Mouse (Mus musculus) brown adipose tissue, adult 24 weeks (tissue): Measurements from ENCODE around the gene Cox4i2. TPM values are rescaled to one million over a fixed set of nuclear protein-coding genes. Genes with fewer than 3 reads are reported as not detected.

Source experiments
- H3K27ac ChIP-seq: fragments of 200-500 bp; replicated peaks from 2 replicates; pipeline ENCODE4 v1.5.1; 2012; ENCODE audit warnings: low read depth, mild to moderate bottlenecking, low read length
- H3K4me1 ChIP-seq: fragments of 200-500 bp; 2 replicates; pipeline ENCODE4 v1.6.1; 2012; ENCODE audit warnings: low read length, mixed read lengths; ENCODE audit not compliant: control insufficient read depth, insufficient read depth, insufficient read length
- H3K4me3 ChIP-seq: fragments of 200-500 bp; 2 replicates; pipeline ENCODE4 v1.5.1; 2012; ENCODE audit warnings: low read depth, mild to moderate bottlenecking, low read length, moderate library complexity; ENCODE audit not compliant: insufficient read depth
- polyA plus RNA-seq: library from polyadenylated mRNA; stranded (reverse); fragments of >200 nt; gene quantifications from 2 replicates; pipeline ENCODE4 v1.2.4, GENCODE M21; 2012; ENCODE audit not compliant: missing spikeins, insufficient read depth, insufficient read length

Cox4i2 gene
- polyA plus RNA-seq: 6.3 and 8.7 TPM in 2 replicates

- Histone ChIP-seq H3K4me3 (peak within 1 kb of the TSS; percentile 33), H3K27ac (no peak within 1 kb of the TSS)
Observed at GRCm38 (mm10) chr2:152753944-152754711, at the start of gene Cox4i2. Gene Cox4i2, plus strand, starts transcription at chr2:152754173.

GRCm38 (mm10) chr2:152704256-152704605, 49.7 kb upstream of the Cox4i2 start:
- H3K4me3 ChIP-seq: no peak overlapping the region
- peaks cover 28% of the 10 kb centered on the region for H3K4me1 ChIP-seq
- no peak overlapping the region for H3K27ac ChIP-seq

More at GRCm38 (mm10) chr2:152753944-152754711, at the start of gene Cox4i2:
- H3K4me1 ChIP-seq: 0 out of 2 replicates have a peak, but pooled peaks cover 2% of the 10 kb centered on the region

GRCm38 (mm10) chr2:152704811-152705370, 49.1 kb upstream of the Cox4i2 start:
- H3K27ac ChIP-seq: peak overlapping the region; percentile 99
- H3K4me3 ChIP-seq: no peak overlapping the region
- H3K4me1 ChIP-seq: peaks cover 30% of the 10 kb centered on the region

- peak overlapping the region; percentile 99 for H3K27ac ChIP-seq
- peaks cover 30% of the 10 kb centered on the region for H3K4me1 ChIP-seq
- no peak overlapping the region for H3K4me3 ChIP-seq
Observed at GRCm38 (mm10) chr2:152705993-152706571, 47.9 kb upstream of the Cox4i2 start.

GRCm38 (mm10) chr2:152707186-152707585, 46.8 kb upstream of the Cox4i2 start:
- peak overlapping the region; percentile 55 for H3K4me3 ChIP-seq
- H3K4me1 ChIP-seq: peaks cover 30% of the 10 kb centered on the region
- peak overlapping the region; percentile 99 for H3K27ac ChIP-seq

GRCm38 (mm10) chr2:152707627-152708026, 46.3 kb upstream of the Cox4i2 start:
- H3K4me1 ChIP-seq: peaks cover 30% of the 10 kb centered on the region
- H3K4me3 ChIP-seq: peak overlapping the region; percentile 55
- peak overlapping the region; percentile 99 for H3K27ac ChIP-seq

- no peak overlapping the region for H3K4me3 ChIP-seq
- peak overlapping the region; percentile 99 for H3K27ac ChIP-seq
- peaks cover 30% of the 10 kb centered on the region for H3K4me1 ChIP-seq
Observed at GRCm38 (mm10) chr2:152709066-152709465, 44.9 kb upstream of the Cox4i2 start.

GRCm38 (mm10) chr2:152716241-152716772, 37.7 kb upstream of the Cox4i2 start:
- H3K4me3 ChIP-seq: no peak overlapping the region
- peaks cover 6% of the 10 kb centered on the region; the same call in 1 of the 2 replicates for H3K4me1 ChIP-seq
- H3K27ac ChIP-seq: 0 out of 2 replicates have a peak overlapping the region, but pooled peaks have one; percentile 15

GRCm38 (mm10) chr2:152717652-152718051, 36.3 kb upstream of the Cox4i2 start:
- H3K4me3 ChIP-seq: no peak overlapping the region
- peaks cover 6% of the 10 kb centered on the region; the same call in 1 of the 2 replicates for H3K4me1 ChIP-seq
- no peak overlapping the region for H3K27ac ChIP-seq

- Histone ChIP-seq H3K27ac (no peak overlapping the region), H3K4me3 (no peak overlapping the region), H3K4me1 (peaks cover 6% of the 10 kb centered on the region; the same call in 1 of the 2 replicates)
Observed at GRCm38 (mm10) chr2:152718076-152718475, 35.9 kb upstream of the Cox4i2 start.

GRCm38 (mm10) chr2:152723651-152724331, 30.2 kb upstream of the Cox4i2 start:
- peak overlapping the region; percentile 58 for H3K4me3 ChIP-seq
- H3K4me1 ChIP-seq: peaks cover 13% of the 10 kb centered on the region
- H3K27ac ChIP-seq: peak overlapping the region; percentile 100

- Histone ChIP-seq H3K4me1 (peaks cover 17% of the 10 kb centered on the region), H3K27ac (peak overlapping the region; percentile 100), H3K4me3 (peak overlapping the region; percentile 58)
Observed at GRCm38 (mm10) chr2:152724332-152724723, 29.6 kb upstream of the Cox4i2 start.

- Histone ChIP-seq H3K4me1 (peaks cover 25% of the 10 kb centered on the region), H3K27ac (peak overlapping the region; percentile 100), H3K4me3 (peak overlapping the region; percentile 25)
Observed at GRCm38 (mm10) chr2:152725178-152725750, 28.7 kb upstream of the Cox4i2 start.

- Histone ChIP-seq H3K4me1 (peaks cover 27% of the 10 kb centered on the region), H3K27ac (peak overlapping the region; percentile 100), H3K4me3 (no peak overlapping the region)
Observed at GRCm38 (mm10) chr2:152726213-152726612, 27.8 kb upstream of the Cox4i2 start.
